In the genomic region with DNA sequence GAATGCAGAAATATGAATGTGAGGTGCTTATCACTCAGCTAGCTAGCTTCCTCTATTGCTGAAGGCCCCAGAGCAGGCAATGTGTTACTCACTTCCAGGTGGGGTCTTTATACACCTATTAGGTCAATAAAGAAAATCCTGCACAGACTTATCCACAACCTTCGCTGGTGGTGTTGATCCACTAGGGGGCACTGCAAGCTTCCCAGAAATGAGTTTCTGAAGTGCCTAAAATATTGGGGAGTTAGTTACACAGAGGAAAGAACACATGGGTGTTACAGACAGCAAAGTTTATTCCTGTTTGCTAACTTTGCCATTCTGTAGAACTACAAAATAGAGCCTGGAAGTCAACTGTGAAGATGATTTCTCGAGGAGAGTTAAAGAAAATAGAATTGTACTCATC, we compare ENCODE assay signal across 7 mouse cellular contexts.
DNase-seq lines count a peak whose midpoint lies in the region; ATAC-seq and TF ChIP-seq lines count a peak whose summit lies in the region.
"Not testable (repeated sequence)": the region's sequence is repeated elsewhere in the genome, so short reads cannot be mapped to it uniquely, and the experiment has no call there.

No protein-coding gene starts in this region.

- DNase-seq in 416B (ENCODE audit: low read depth), result peak; percentile 23
- DNase-seq in T-cell, adult 2 months (ENCODE audit: low spot score), result peak; percentile 31
- DNase-seq in layer of hippocampus, adult 2 months (ENCODE audit: low spot score in 2 of 2), result not testable (repeated sequence)
- DNase-seq in naive thymus-derived CD4-positive, alpha-beta T cell, adult 2 months (ENCODE audit: low read depth), result peak; percentile 49
- DNase-seq in thymus, postnatal 0 days (ENCODE audit: low spot score), result peak; percentile 14
- DNase-seq in thymus, postnatal 36 days, result peak; percentile 29

- not testable (repeated sequence) for H3K4me3 ChIP-seq in layer of hippocampus, adult 2 months

- peak; percentile 39 for TF ChIP-seq CTCF in layer of hippocampus, adult 2 months (conservative IDR thresholded peaks at IDR 0.05)

- not testable (repeated sequence) for H3K27ac ChIP-seq in layer of hippocampus, adult 2 months

- peak; percentile 46 for ATAC-seq in granulocyte monocyte progenitor cell, adult 5-6 weeks (replicated peaks; ENCODE audit: poor library complexity, severe bottlenecking)
